Mouse (Mus musculus): Measurements from ENCODE around the gene Fchsd2. TPM values are rescaled to one million over a fixed set of nuclear protein-coding genes. Genes with fewer than 3 reads are reported as not detected.

Gene Fchsd2
- polyA plus RNA-seq, 1 experiment from 2014 or later = 24.9 TPM

DNA sequence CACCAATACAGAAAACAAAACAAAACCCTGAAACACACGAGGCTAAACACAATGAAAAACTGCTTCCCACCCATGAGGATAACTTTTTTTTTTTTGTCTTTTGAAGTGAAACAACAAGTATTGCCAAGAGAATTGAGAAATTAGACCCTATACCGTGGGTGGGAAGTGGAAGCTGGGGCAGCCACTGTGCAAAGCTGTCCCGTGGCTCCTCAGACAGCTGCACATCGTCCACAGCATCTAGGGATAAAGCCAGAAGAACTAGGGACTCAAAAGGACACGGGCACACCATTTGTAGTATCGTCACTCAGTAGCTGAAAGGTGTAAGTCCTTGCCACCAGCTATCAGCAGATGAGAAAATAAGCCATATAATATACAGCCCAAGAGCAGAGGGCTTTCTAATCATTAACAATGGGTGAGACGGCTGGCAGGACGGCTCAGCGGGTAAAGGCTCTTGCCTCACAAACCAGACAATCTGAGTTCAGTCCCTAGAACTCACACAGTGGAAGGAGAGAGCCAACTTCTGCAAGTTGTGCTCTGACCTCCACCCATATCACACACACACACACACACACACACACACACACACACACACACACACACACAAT, 9.0 kb upstream of the Fchsd2 start:
- no peak overlapping the region for H3K4me2 ChIP-seq
- no peaks in the 10 kb centered on the region for H3K4me1 ChIP-seq
- no peak overlapping the region for H3K9ac ChIP-seq
- ATAC-seq (ENCODE audit: insufficient number of reproducible peaks, insufficient read depth, low FRiP score, low TSS enrichment, low read depth) = no peak
- 76% methylated on average over 9 of the region's 9 CpGs for WGBS
- H3K27me3 ChIP-seq = no peaks in the 10 kb centered on the region
- H3K9me3 ChIP-seq = no peaks in the 10 kb centered on the region
- H3K27ac ChIP-seq = no peak overlapping the region
- H3K4me3 ChIP-seq = no peak overlapping the region
- H3K36me3 ChIP-seq = no peaks in the 10 kb centered on the region

DNA sequence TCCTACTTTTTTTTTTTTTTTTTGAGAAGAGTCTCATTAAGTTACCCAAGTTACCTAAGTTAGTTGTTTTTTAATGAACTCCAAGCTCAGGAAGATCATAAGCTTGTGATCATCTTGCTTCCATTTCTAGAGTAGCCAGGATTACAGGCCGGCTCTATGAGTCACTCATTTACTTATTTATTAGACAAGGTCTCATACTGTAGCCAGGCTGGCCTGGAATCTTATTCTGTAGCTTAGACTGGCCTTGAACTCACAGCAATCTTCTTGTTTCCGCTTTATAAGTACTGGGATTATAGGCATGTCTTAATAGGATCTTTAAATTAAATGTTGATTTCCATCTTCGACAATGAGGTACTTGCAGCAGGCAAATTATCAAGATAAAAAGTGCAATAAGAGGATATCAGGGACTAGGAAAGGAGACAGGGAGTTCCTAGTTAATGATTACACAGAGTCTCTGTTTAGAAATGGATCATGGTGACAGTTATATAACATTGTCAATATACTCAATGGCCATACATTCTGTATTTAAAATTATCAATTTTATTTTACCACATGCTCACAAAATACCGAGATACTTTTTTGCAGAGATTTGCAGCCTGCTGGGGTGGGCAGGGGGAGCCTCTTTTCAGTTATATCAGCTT, 7.7 kb upstream of the Fchsd2 start:
- H3K27me3 ChIP-seq = no peaks in the 10 kb centered on the region
- no peaks in the 10 kb centered on the region for H3K4me1 ChIP-seq
- 85% methylated on average over 4 of the region's 4 CpGs for WGBS
- no peak overlapping the region for H3K9ac ChIP-seq
- no peaks in the 10 kb centered on the region for H3K9me3 ChIP-seq
- no peaks in the 10 kb centered on the region for H3K36me3 ChIP-seq
- no peak for ATAC-seq (ENCODE audit: insufficient number of reproducible peaks, insufficient read depth, low FRiP score, low TSS enrichment, low read depth)
- H3K4me3 ChIP-seq = no peak overlapping the region
- no peak overlapping the region for H3K27ac ChIP-seq
- no peak overlapping the region for H3K4me2 ChIP-seq

- Histone ChIP-seq H3K4me1 (no peaks in the 10 kb centered on the region), H3K9ac (no peak overlapping the region), H3K4me2 (no peak overlapping the region), H3K27ac (no peak overlapping the region), H3K9me3 (no peaks in the 10 kb centered on the region), H3K36me3 (no peaks in the 10 kb centered on the region), H3K4me3 (no peak overlapping the region), H3K27me3 (no peaks in the 10 kb centered on the region)
- ATAC-seq (ENCODE audit: insufficient number of reproducible peaks, insufficient read depth, low FRiP score, low TSS enrichment, low read depth) = no peak
- 62% methylated on average over 4 of the region's 4 CpGs for WGBS
Measured at GRCm38 (mm10) chr7:101085779-101086178, 6.9 kb upstream of the Fchsd2 start.

DNA sequence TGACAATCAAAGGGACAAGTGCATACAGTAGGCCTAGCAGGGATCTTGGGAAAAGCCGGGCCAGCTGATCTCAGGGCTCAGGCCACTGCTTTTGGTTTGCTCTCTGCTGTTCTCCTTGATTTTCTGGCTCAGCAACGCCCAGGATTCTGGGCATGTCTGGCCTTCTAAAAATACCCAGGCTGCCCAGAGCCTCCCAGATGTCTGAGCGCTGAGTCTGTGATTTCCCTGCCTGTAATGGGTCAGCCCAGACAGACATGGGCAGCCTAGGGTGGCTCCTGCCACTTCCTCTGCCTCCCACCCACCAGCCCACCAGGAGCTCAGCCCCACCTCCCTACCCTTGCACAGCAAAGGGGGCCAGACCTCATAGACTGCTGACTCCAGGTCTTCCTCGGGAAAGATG, 4.0 kb upstream of the Fchsd2 start:
- H3K36me3 ChIP-seq = no peaks in the 10 kb centered on the region
- no peak overlapping the region for H3K4me3 ChIP-seq
- H3K4me2 ChIP-seq = no peak overlapping the region
- H3K4me1 ChIP-seq = no peaks in the 10 kb centered on the region
- H3K27me3 ChIP-seq = no peaks in the 10 kb centered on the region
- H3K9ac ChIP-seq = no peak overlapping the region
- no peaks in the 10 kb centered on the region for H3K9me3 ChIP-seq
- no peak overlapping the region for H3K27ac ChIP-seq
- 77% methylated on average over 4 of the region's 4 CpGs for WGBS
- no peak for ATAC-seq (ENCODE audit: insufficient number of reproducible peaks, insufficient read depth, low FRiP score, low TSS enrichment, low read depth)

- H3K9me3 ChIP-seq = no peaks in the 10 kb centered on the region
- H3K27me3 ChIP-seq = no peaks in the 10 kb centered on the region
- no peak overlapping the region for H3K4me3 ChIP-seq
- H3K36me3 ChIP-seq = no peaks in the 10 kb centered on the region
- ATAC-seq (ENCODE audit: insufficient number of reproducible peaks, insufficient read depth, low FRiP score, low TSS enrichment, low read depth) = no peak
- no peak overlapping the region for H3K9ac ChIP-seq
- 72% methylated on average over 3 of the region's 3 CpGs for WGBS
- no peaks in the 10 kb centered on the region for H3K4me1 ChIP-seq
- no peak overlapping the region for H3K27ac ChIP-seq
- H3K4me2 ChIP-seq = no peak overlapping the region
Measured at GRCm38 (mm10) chr7:101089242-101089641, 3.4 kb upstream of the Fchsd2 start.

GRCm38 (mm10) chr7:101093231-101093630, 568 bp downstream of the Fchsd2 start:
- no peak overlapping the region for H3K9ac ChIP-seq
- no peaks in the 10 kb centered on the region for H3K4me1 ChIP-seq
- 60% methylated on average over 3 of the region's 3 CpGs for WGBS
- no peak overlapping the region for H3K4me2 ChIP-seq
- no peak overlapping the region for H3K27ac ChIP-seq
- H3K36me3 ChIP-seq = no peaks in the 10 kb centered on the region
- H3K27me3 ChIP-seq = no peaks in the 10 kb centered on the region
- H3K4me3 ChIP-seq = no peak overlapping the region
- no peak for ATAC-seq (ENCODE audit: insufficient number of reproducible peaks, insufficient read depth, low FRiP score, low TSS enrichment, low read depth)
- H3K9me3 ChIP-seq = no peaks in the 10 kb centered on the region

DNA sequence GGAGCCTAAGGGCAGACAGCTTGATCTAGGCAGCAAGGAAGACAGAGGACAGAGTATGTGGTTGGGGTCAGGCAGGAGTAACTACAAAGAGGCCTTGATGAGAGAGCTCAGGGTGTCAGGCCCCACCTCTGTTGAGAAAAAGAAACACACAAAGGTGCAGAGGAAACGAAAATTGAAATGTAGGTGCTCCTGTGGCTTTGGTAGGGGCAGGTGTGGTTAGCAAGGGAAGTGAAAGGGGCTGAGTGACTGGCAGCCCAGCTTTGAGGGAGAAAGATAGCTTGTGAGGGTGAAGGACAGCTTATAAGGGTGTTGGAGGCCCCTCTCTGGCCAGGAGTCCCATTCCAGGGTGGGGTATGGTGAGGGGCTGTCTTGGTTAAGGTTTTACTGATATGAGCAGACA, 2.1 kb downstream of the Fchsd2 start:
- WGBS = 33% methylated on average over 1 of the region's 1 CpGs
- H3K9me3 ChIP-seq = no peaks in the 10 kb centered on the region
- no peak overlapping the region for H3K4me3 ChIP-seq
- no peak overlapping the region for H3K4me2 ChIP-seq
- ATAC-seq (ENCODE audit: insufficient number of reproducible peaks, insufficient read depth, low FRiP score, low TSS enrichment, low read depth) = no peak
- no peak overlapping the region for H3K27ac ChIP-seq
- no peaks in the 10 kb centered on the region for H3K36me3 ChIP-seq
- no peak overlapping the region for H3K9ac ChIP-seq
- H3K27me3 ChIP-seq = no peaks in the 10 kb centered on the region
- H3K4me1 ChIP-seq = no peaks in the 10 kb centered on the region

GRCm38 (mm10) chr7:101095560-101095959, 2.9 kb downstream of the Fchsd2 start:
- Histone ChIP-seq H3K4me3 (no peak overlapping the region), H3K4me1 (no peaks in the 10 kb centered on the region), H3K9ac (no peak overlapping the region), H3K9me3 (no peaks in the 10 kb centered on the region), H3K27me3 (no peaks in the 10 kb centered on the region), H3K27ac (no peak overlapping the region), H3K4me2 (no peak overlapping the region), H3K36me3 (no peaks in the 10 kb centered on the region)
- ATAC-seq (ENCODE audit: insufficient number of reproducible peaks, insufficient read depth, low FRiP score, low TSS enrichment, low read depth) = no peak
- WGBS = 81% methylated on average over 5 of the region's 5 CpGs

GRCm38 (mm10) chr7:101096576-101096975, 3.9 kb downstream of the Fchsd2 start:
- no peak overlapping the region for H3K4me3 ChIP-seq
- no peaks in the 10 kb centered on the region for H3K27me3 ChIP-seq
- no peak overlapping the region for H3K9ac ChIP-seq
- no peak for ATAC-seq (ENCODE audit: insufficient number of reproducible peaks, insufficient read depth, low FRiP score, low TSS enrichment, low read depth)
- peaks cover 5% of the 10 kb centered on the region for H3K4me1 ChIP-seq
- H3K9me3 ChIP-seq = no peaks in the 10 kb centered on the region
- 86% methylated on average over 2 of the region's 2 CpGs for WGBS
- H3K36me3 ChIP-seq = no peaks in the 10 kb centered on the region
- H3K4me2 ChIP-seq = no peak overlapping the region
- H3K27ac ChIP-seq = no peak overlapping the region

DNA sequence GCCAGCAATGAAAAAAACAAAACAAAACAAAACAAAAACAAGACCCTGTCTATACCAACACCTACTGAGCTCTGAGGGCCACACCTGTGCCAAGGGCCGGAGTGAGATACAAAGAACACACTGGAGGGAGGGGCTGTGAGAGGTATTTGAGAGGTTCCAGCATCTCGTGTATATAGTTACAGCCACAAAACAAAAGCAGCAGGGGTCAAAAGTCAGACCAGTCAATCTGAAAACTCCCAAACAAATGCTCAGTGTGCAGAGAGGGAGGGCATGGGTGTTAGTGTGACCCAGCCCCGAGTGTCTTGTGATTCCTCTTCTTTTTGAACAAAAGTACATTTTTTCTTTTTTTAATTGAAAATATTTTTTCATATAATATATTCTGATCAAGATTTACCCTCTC, 4.4 kb downstream of the Fchsd2 start:
- no peak for ATAC-seq (ENCODE audit: insufficient number of reproducible peaks, insufficient read depth, low FRiP score, low TSS enrichment, low read depth)
- no peaks in the 10 kb centered on the region for H3K36me3 ChIP-seq
- H3K27me3 ChIP-seq = no peaks in the 10 kb centered on the region
- H3K4me2 ChIP-seq = no peak overlapping the region
- no peak overlapping the region for H3K9ac ChIP-seq
- peaks cover 6% of the 10 kb centered on the region for H3K4me1 ChIP-seq
- no peaks in the 10 kb centered on the region for H3K9me3 ChIP-seq
- WGBS = 51% methylated on average over 3 of the region's 3 CpGs
- no peak overlapping the region for H3K4me3 ChIP-seq
- H3K27ac ChIP-seq = no peak overlapping the region

DNA sequence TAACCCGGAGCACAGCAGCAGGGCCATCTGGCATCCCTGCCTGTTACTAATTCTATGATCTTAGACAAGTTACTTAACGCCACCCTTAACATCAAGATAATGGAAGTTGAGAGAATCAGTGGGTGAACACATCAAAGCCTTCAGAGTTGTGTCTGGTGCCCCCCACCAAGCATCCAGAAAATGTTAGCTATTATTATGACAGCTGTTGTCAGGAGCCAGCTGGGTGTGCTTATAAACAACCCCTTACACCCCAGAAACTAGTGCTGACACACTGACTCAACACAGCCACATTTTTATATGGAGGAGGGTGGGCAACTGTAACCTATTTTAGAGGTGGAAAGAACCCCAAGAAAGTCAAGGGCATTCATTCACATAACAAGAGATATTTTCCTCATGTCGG, 7.3 kb downstream of the Fchsd2 start:
- no peaks in the 10 kb centered on the region for H3K9me3 ChIP-seq
- peaks cover 6% of the 10 kb centered on the region for H3K4me1 ChIP-seq
- no peak overlapping the region for H3K9ac ChIP-seq
- H3K36me3 ChIP-seq = no peaks in the 10 kb centered on the region
- H3K4me2 ChIP-seq = no peak overlapping the region
- ATAC-seq (ENCODE audit: insufficient number of reproducible peaks, insufficient read depth, low FRiP score, low TSS enrichment, low read depth) = no peak
- H3K27me3 ChIP-seq = no peaks in the 10 kb centered on the region
- H3K27ac ChIP-seq = no peak overlapping the region
- WGBS = 62% methylated on average over 3 of the region's 3 CpGs
- no peak overlapping the region for H3K4me3 ChIP-seq

DNA sequence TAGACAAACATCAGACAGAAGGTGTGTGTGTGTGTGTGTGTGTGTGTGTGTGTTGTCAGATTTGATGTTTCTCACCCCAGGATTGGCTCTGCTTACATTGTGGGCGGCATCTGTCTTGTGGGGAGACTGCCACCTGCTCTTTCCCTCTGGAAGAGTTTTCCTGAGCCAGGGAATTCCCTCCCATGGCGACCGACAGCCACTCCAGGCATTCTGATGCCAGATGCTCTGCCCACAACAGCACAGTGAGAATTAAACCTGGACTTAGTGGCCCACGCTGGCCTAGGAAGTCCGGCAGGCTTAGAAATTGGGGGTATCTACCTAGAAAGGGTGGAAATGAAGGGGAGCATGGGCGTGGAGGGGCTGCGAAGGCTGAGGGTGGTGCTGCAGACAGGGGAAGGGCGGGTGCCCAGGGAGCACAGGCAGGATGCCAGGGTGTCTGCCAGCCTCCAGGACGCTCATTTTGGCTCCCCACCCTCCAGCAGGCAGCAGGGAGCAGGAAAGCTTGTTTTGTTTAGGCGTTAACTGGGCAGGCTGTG, 8.6 kb downstream of the Fchsd2 start:
- no peak overlapping the region for H3K4me2 ChIP-seq

More for the DNA sequence above, 8.6 kb downstream of the Fchsd2 start:
- Histone ChIP-seq H3K4me1 (peaks cover 6% of the 10 kb centered on the region), H3K36me3 (no peaks in the 10 kb centered on the region), H3K4me3 (no peak overlapping the region), H3K27ac (peak overlapping the region; percentile 16; the same call in 1 of the 2 replicates), H3K9ac (0 out of 2 replicates have a peak overlapping the region, but pooled peaks have one; percentile 17), H3K27me3 (no peaks in the 10 kb centered on the region), H3K9me3 (no peaks in the 10 kb centered on the region)
- ATAC-seq (ENCODE audit: insufficient number of reproducible peaks, insufficient read depth, low FRiP score, low TSS enrichment, low read depth) = no peak
- WGBS = 62% methylated on average over 10 of the region's 10 CpGs

Measured in embryonic facial prominence, embryonic 13.5 days (tissue).